Mouse (Mus musculus) large intestine, adult 2 months (tissue): Measurements from ENCODE around the gene Nepro. TPM values are rescaled to one million over a fixed set of nuclear protein-coding genes. Genes with fewer than 3 reads are reported as not detected.

Source experiments
- DNase-seq: peaks from one replicate; pipeline ENCODE4 v3.0.0-alpha.2; 2012; ENCODE audit warnings: low read depth, low spot score
- WGBS: fragments of 180-500 bp; shearing (Covaris S2); methylation state at CpG from one replicate; pipeline ENCODE4 v1.1.7; 2018; 5-methylcytosine and 5-hydroxymethylcytosine counted together
- polyA plus RNA-seq: library from polyadenylated mRNA; depleted of rRNA; stranded (reverse); fragments of >200 nt; gene quantifications from 2 replicates; pipeline ENCODE4 v1.2.3, GENCODE M21; 2012; rRNA removed

Gene Nepro
- 2.5 and 3.6 TPM in 2 replicates for polyA plus RNA-seq

DNA sequence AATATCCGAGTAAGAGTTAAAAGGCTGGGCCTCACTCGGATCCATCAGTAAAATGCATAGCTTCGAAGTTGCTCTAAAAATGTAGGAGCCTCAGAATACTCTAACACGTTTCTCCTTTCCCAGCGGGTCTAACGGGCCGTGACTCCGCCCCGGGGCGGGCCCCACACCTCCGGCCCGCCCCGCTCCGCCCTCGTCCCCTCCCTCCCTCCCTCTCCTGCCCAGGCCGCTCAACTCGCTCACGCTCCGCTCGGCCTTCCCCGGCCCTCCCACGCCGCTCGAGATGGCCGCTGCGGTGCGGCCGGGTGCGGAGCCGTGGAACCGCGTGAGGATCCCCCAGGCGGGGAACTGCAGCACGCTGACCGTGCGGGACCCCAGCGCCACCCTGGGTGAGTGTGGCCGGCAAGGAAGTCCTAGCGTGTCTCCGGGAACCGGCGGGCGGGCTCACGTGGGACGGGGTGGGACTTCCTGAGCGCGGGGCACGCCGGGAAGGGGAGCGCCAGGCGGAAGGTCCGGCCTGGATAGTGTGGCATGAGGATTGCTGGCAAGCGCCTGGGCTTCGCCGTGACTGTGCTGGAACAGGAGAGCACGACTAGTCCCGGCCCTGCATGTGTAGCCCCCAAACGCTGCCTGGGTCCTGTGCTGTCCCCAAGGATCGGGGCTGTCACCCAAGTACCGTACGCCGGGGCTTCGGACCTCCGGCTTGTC is at the start of gene Nepro:
Nepro (plus strand) TSS at position 219 of the 705 bp plus-strand sequence.
- no peak for DNase-seq
- under 1% methylated on average over 64 of the region's 64 CpGs for WGBS

GRCm38 (mm10) chr16:44676357-44676756 is 47.7 kb upstream of the Nepro start:
- WGBS, result 48% methylated on average over 2 of the region's 2 CpGs
- no peak for DNase-seq

GRCm38 (mm10) chr16:44679082-44679481 is 45.0 kb upstream of the Nepro start:
- 93% methylated on average over 8 of the region's 8 CpGs for WGBS
- no peak for DNase-seq

DNA sequence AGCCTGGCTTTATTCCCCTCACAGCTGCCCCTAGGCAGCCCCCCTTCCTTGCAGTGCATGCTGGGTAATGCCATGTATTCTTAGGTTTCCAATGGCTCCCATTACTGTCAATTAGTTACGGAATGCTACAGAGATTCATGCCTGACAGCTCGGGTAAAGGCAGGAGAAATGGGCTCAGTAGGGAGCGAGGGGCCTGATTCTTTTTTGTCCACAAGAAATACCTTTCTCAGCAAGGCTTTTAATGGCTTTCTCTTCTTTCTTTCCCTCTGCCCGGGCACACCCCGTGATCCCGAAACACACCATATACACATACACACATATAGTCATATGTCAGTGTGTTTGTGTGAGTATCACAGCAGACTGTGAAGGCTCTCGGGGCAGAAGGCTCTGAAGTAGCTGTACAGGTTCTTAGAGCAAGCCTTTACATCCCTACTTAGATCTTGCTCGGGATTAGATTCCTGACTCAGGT is 44.6 kb upstream of the Nepro start:
- 90% methylated on average over 8 of the region's 8 CpGs for WGBS
- DNase-seq, result no peak

DNA sequence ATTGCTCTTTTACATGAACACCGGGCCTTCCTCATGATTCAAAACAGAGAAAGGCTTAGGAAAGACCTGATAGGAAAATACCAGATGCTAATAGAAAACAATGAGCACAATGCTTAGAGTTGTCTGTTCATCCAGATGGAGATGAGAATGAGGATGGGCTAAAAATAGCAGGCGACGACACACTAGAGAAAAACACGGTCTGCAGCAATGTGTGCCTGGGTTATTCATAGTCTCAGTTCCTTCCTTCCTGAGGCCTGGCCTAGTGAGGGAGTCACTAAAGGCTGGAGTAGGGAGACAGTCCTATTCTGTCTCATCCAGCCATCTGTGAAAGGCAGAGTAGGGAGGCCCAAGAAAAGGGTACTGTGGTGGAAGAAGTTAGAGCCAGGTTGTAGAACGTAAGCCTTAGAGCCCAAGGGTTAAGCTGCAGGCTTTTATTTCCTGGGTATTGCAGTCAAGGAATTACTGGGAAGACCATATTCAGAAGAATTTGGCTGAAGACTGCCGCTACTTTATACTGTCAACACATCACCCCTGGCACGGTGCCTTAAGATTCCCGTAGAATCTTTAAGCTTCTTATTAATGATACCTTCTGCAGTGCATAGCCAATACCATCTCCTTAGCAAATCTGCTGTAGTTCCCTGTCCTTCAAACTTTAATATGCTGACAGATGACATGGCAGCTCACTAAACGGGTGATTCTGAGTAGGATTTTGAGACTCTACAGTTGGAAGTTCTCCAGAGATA is 43.2 kb upstream of the Nepro start:
- WGBS, result 69% methylated on average over 9 of the region's 9 CpGs
- no peak for DNase-seq

- 70% methylated on average over 7 of the region's 7 CpGs for WGBS
- DNase-seq, result no peak
Observed at GRCm38 (mm10) chr16:44684646-44685045, 39.5 kb upstream of the Nepro start.

DNA sequence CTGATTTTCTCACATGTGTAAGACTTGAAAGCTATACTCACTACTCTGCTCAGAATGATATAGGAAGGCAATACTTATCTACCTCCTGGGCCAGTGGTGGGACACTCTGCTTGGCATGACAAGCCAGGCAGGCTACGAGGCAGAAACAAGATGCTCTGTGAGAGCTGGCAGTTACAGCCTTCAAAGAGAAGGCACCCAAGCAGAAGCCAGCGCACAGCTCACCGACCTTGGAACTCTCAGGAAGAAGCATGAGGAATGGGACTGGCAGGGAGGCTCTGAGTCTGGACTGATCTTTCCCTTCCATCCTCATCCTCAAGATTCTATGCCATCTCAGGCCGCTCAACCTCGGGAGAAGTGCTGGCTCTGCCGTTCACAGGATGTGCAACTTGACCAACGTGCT is 38.7 kb upstream of the Nepro start:
- WGBS, result 94% methylated on average over 7 of the region's 7 CpGs
- no peak for DNase-seq

DNA sequence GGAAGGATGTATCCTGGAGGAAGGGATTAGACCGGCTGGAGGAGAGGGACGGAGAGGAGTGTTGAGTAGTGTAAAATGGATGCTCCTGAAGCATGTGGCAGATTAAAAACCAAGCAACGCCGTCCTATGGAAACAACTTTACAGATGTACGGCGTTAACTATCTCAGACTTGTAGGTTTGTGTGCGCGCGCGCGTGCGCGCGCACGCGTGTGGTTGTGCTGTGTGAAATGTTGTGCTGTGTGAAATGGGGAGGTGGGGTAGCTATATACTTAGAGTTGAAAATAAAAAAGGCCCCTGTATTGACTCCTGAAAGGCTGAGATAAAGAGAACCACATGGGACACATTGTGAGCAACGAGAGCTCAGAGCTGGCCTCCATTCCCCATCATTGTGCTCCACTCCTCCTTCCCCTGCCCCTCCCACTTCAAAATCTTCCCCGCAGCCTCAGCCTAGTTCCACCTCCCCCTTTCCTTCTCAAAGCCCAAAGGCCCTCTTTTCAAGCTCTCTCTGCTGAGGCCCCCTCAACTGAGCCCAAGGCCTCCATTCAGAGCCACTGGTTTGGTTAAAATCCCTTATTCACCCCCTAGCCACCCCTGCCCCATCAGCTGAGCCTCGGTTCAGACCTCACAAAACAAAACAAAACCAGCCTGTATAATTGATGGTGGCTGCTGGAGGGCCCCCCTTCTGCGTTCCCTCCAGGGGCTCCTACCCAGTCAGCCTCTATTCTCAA is 36.9 kb upstream of the Nepro start:
- WGBS, result 74% methylated on average over 20 of the region's 20 CpGs
- no peak for DNase-seq

GRCm38 (mm10) chr16:44687719-44688420 is 36.2 kb upstream of the Nepro start:
- 14% methylated on average over 18 of the region's 18 CpGs for WGBS
- no peak for DNase-seq

GRCm38 (mm10) chr16:44688507-44688906 is 35.6 kb upstream of the Nepro start:
- WGBS, result 8% methylated on average over 4 of the region's 4 CpGs
- DNase-seq, result no peak

GRCm38 (mm10) chr16:44690501-44690900 is 33.6 kb upstream of the Nepro start:
- DNase-seq, result no peak
- 41% methylated on average over 2 of the region's 2 CpGs for whole genome bisulfite sequencing

DNA sequence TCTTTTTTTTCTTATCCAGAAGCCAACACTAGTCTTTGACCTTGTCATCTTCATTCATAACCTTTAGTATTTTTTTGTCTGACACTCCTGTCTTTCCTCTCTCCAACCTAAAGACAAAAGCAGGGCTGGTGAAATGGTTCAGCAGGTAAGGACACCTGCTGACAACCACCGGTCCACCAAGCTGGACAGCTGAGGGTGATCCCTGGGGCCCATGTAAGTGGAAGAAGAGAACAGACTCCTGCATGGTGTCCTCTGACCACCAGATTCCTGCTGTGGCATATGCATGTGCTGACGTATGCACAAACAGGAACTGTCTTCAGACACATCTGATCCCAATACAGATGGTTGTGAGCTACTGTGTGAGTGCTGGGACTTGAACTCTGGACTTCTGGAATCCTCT is 33.0 kb upstream of the Nepro start:
- 32% methylated on average over 2 of the region's 2 CpGs for whole genome bisulfite sequencing
- DNase-seq, result no peak

- WGBS, result 11% methylated on average over 17 of the region's 17 CpGs
- DNase-seq, result no peak
Observed at GRCm38 (mm10) chr16:44691561-44692141, 32.5 kb upstream of the Nepro start.

DNA sequence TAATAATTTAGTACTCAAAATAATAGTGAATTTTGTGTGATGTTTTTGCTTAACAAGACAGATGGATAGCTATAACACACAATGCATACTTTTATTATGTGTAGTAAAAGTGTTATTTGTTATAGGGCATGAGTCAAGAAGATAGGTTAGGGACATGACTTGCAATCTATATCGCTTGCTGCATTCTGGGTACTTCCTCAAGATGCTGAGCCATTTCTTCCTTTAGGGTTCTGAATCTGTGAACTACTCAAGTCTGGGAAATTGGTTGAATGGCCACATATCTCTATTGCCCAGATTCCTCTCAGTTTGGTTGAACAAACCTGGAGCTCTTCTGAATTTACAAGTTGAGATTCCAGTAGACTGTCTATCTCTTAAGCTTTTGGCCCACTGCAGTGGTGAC is 31.6 kb upstream of the Nepro start:
- 35% methylated on average over 1 of the region's 1 CpGs for WGBS
- no peak for DNase-seq

DNA sequence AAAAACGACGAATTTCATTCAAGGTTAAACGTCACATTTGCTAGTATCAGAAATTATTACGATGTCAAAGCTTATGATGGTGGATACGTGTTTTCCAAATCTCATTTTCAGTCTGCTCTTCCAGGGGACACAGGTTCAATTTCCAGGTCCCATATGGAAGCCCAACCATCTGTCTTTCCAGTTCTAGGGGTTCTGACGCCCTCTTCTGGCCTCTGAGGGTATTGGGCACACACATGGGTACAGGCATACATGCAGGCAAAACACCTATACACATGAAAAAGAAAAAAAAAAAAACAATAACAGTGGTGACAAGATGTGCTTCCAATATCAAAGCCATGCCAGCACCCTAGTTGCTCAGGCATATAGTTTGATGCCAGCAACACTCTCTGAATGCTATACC is 30.4 kb upstream of the Nepro start:
- whole genome bisulfite sequencing, result 80% methylated on average over 6 of the region's 6 CpGs
- no peak for DNase-seq

DNA sequence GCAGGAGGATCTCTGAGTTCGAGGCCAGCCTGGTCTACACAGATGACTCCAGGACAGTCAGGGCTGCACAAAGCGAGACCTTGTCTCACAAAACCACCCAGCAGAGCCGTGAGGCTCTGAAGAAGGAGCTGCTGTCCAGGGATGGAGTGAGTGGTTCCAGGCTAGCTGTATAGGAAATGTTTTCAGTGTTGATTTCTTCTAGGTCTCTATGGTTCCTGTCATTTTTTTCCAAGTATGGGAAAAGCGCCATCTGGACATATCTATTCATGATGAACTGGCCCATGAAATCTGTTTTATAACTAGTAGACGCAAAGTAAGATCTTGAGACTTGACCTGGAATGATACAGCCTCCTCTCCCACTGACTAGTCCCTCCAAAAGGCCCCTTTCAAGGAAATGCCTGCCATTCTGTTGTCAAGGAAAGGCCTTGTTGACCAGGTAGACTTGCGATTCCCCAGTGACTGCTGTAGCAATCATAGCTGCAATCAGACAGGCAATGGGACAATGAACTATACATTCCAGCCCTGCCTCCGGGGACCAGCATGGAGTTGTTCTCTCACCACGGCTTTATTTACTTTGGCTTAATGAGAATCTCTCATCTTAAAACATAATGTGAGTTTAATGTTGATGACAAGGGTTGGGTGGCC is 28.8 kb upstream of the Nepro start:
- no peak for DNase-seq
- WGBS, result 54% methylated on average over 8 of the region's 8 CpGs

GRCm38 (mm10) chr16:44695859-44696620 is 28.1 kb upstream of the Nepro start:
- 16% methylated on average over 12 of the region's 12 CpGs for WGBS
- no peak for DNase-seq

DNA sequence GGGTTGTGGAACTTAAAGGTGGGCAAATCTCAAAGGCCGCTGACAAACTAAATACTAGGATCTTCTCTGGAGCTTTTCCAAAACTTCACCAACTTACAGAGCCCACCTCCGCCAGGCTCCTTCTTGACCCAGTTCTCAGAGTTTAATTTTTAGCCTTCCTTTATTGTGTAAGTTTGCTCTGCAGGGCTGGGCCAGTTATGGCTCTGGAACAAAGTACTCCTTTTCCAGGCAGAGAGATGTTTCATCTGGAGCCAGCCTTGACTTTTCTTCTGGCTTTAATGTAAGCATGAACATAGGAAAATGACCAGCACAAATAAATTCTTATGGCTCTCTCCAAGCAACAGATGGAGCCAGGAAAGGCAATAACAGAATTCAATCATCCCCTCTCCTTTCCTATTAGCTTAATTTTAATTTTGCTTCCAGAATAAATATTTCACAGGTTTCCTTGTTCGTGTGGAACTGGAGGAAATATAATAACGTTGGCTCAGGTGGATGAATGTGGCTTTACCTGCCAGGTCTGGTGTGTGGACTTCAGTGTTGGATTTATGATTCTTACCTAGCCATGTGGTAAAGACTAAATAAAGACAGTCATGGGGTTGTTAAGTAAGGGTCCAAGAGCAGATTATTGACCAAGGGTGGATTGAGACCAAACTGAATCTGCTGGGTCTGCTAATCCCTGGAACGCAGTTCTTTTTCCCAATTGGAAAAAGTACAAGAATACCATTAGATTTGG is 26.5 kb upstream of the Nepro start:
- DNase-seq, result peak; percentile 77
- WGBS, result 23% methylated on average over 5 of the region's 5 CpGs
